Comparison of ENCODE assay signal across 17 mouse cellular contexts in the genomic region with DNA sequence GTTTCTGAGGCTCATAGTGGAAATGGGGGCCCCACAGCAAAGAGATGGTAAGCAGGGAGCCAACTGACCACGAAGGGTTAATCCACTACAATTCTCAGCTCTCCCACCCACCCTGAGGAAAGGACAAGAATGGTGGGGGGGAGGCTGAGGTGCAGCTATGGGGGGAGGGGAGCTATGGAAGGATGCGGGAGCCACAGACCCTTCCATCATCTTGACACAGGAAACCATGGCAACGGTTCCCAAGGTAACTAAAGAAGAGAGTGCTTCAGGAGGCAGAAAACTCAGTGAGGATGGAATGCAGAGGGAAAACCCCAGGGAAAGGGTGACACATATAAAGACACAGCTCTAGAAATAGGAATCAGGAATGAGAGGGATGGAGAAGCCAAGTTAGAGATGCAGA. TPM values are rescaled to one million over a fixed set of nuclear protein-coding genes. Genes with fewer than 3 reads are reported as not detected.
DNase-seq lines count a peak whose midpoint lies in the region; ATAC-seq and TF ChIP-seq lines count a peak whose summit lies in the region.
"Had no signal": no experiment of that assay in that cellular context is flagged by ENCODE, and none has a peak within 500 bp of the region (broad histone marks: within the 10 kb centered on the region; RNA-seq: fewer than 3 reads in every experiment).

No protein-coding gene starts in this region.

- ATAC-seq in hindbrain, embryonic 13.5 days (ENCODE audit: low FRiP score) = peak; percentile 70; the same call in 1 of the 2 replicates
- ATAC-seq in midbrain, embryonic 15.5 days (replicated peaks) = peak; percentile 85
- ATAC-seq: intestine, postnatal 0 days had no signal

- DNase-seq in brain, embryonic 14.5 days (ENCODE audit: low read depth) = peak; percentile 90
- peak; percentile 24 for DNase-seq in embryonic facial prominence, embryonic 10.5 days (ENCODE audit: low spot score)
- no peak for DNase-seq in kidney, postnatal 10 days
- no peak for DNase-seq in urinary bladder, postnatal 36 days (ENCODE audit: low spot score in 2 of 2)
- no peak for DNase-seq in lung, postnatal 25 days (ENCODE audit: low spot score)
- no peak for DNase-seq in cerebellum, postnatal 14 days
- DNase-seq: adrenal gland, postnatal 25 days; cerebellum, adult 8-10 months; heart, adult 2 months; heart, postnatal 10 days; liver had no signal

- TF ChIP-seq POLR2A in brain, embryonic 14.5 days (IDR thresholded peaks at IDR 0.05; ENCODE audit: borderline replicate concordance, extremely low read depth, insufficient read depth, insufficient read length, poor library complexity, severe bottlenecking) = no peak

- no peaks in the 10 kb centered on the region for H3K9me3 ChIP-seq in embryonic facial prominence, embryonic 10.5 days
- H3K9me3 ChIP-seq in hindbrain, embryonic 13.5 days = no peaks in the 10 kb centered on the region
- H3K9me3 ChIP-seq in midbrain, embryonic 15.5 days = no peaks in the 10 kb centered on the region
- H3K9me3 ChIP-seq: lung, embryonic 15.5 days had no signal

- no peak overlapping the region for H3K4me3 ChIP-seq in embryonic facial prominence, embryonic 10.5 days
- no peak overlapping the region for H3K4me3 ChIP-seq in hindbrain, embryonic 13.5 days
- H3K4me3 ChIP-seq in midbrain, embryonic 15.5 days = no peak overlapping the region
- H3K4me3 ChIP-seq: heart, adult 2 months; lung, embryonic 15.5 days had no signal

- 66% methylated on average over 3 of the region's 3 CpGs for WGBS in embryonic facial prominence, embryonic 10.5 days
- 31% methylated on average over 3 of the region's 3 CpGs for WGBS in hindbrain, embryonic 13.5 days
- 34% methylated on average over 3 of the region's 3 CpGs for WGBS in midbrain, embryonic 15.5 days

- no peak overlapping the region for H3K27ac ChIP-seq in embryonic facial prominence, embryonic 10.5 days (replicated peaks)
- peak overlapping the region; percentile 83 for H3K27ac ChIP-seq in hindbrain, embryonic 13.5 days
- H3K27ac ChIP-seq in midbrain, embryonic 15.5 days = peak overlapping the region; percentile 68
- H3K27ac ChIP-seq: heart, adult 2 months; lung, embryonic 15.5 days had no signal

- peaks cover 8% of the 10 kb centered on the region; the same call in 1 of the 2 replicates for H3K27me3 ChIP-seq in embryonic facial prominence, embryonic 10.5 days (replicated peaks; ENCODE audit: low read depth, poor library complexity, severe bottlenecking)
- H3K27me3 ChIP-seq in hindbrain, embryonic 13.5 days = no peaks in the 10 kb centered on the region
- no peaks in the 10 kb centered on the region for H3K27me3 ChIP-seq in midbrain, embryonic 15.5 days (replicated peaks)
- H3K27me3 ChIP-seq: CH12.LX; lung, embryonic 15.5 days had no signal

- no peak overlapping the region for H3K4me2 ChIP-seq in hindbrain, embryonic 13.5 days
- H3K4me2 ChIP-seq in midbrain, embryonic 15.5 days = peak overlapping the region; percentile 5; the same call in 1 of the 2 replicates
- H3K4me2 ChIP-seq: lung, embryonic 15.5 days had no signal

- TF ChIP-seq CTCF in brain, embryonic 14.5 days (IDR thresholded peaks at IDR 0.05; ENCODE audit: borderline replicate concordance, extremely low read depth, insufficient read depth, insufficient read length) = no peak

- no peak overlapping the region for H3K9ac ChIP-seq in hindbrain, embryonic 13.5 days
- H3K9ac ChIP-seq in midbrain, embryonic 15.5 days = no peak overlapping the region
- H3K9ac ChIP-seq: lung, embryonic 15.5 days had no signal

- peaks cover 12% of the 10 kb centered on the region; the same call in 1 of the 2 replicates for H3K4me1 ChIP-seq in embryonic facial prominence, embryonic 10.5 days
- H3K4me1 ChIP-seq in hindbrain, embryonic 13.5 days (replicated peaks) = peaks cover 44% of the 10 kb centered on the region
- peaks cover 28% of the 10 kb centered on the region for H3K4me1 ChIP-seq in midbrain, embryonic 15.5 days
- H3K4me1 ChIP-seq: lung, embryonic 15.5 days had no signal

- H3K36me3 ChIP-seq in embryonic facial prominence, embryonic 10.5 days (replicated peaks) = no peaks in the 10 kb centered on the region
- peaks cover 47% of the 10 kb centered on the region for H3K36me3 ChIP-seq in hindbrain, embryonic 13.5 days
- H3K36me3 ChIP-seq in midbrain, embryonic 15.5 days (replicated peaks) = peaks cover 16% of the 10 kb centered on the region; the same call in 1 of the 2 replicates
- H3K36me3 ChIP-seq: lung, embryonic 15.5 days had no signal

RNA-seq across cellular contexts. Expression of gene Avpr2, which starts 27.2 kb away (rescaled TPM):
- polyA plus RNA-seq in brain, embryonic 14.5 days (2012; rRNA removed) = not detected in 2 replicates
- 0.05 and 0.07 TPM in 2 replicates for polyA plus RNA-seq in embryonic facial prominence, embryonic 10.5 days (2016; fragmentation: Nextera tagmentation; extraction: Ambion mirVana)
- 0.09 and 0.17 TPM in 2 replicates for polyA plus RNA-seq in hindbrain, embryonic 13.5 days (2015; fragmentation: Nextera tagmentation; extraction: Ambion mirVana)
- polyA plus RNA-seq in midbrain, embryonic 15.5 days (2015; fragmentation: Nextera tagmentation; extraction: Ambion mirVana) = 0.17 and 0.30 TPM in 2 replicates
- polyA plus RNA-seq: embryonic facial prominence, embryonic 14.5 days; heart, adult 2 months; intestine, postnatal 0 days had no signal

RNA-seq across cellular contexts. Expression of gene L1cam, which starts 31.2 kb away (rescaled TPM):
- polyA plus RNA-seq in brain, embryonic 14.5 days (2012; rRNA removed) = 141 and 249 TPM in 2 replicates
- polyA plus RNA-seq in embryonic facial prominence, embryonic 10.5 days (2016; fragmentation: Nextera tagmentation; extraction: Ambion mirVana) = 8.0 and 8.2 TPM in 2 replicates
- polyA plus RNA-seq in hindbrain, embryonic 13.5 days (2015; fragmentation: Nextera tagmentation; extraction: Ambion mirVana) = 77.3 and 84.1 TPM in 2 replicates
- 98.6 and 120 TPM in 2 replicates for polyA plus RNA-seq in midbrain, embryonic 15.5 days (2015; fragmentation: Nextera tagmentation; extraction: Ambion mirVana)

RNA-seq across cellular contexts. Expression of gene Pdzd4, which starts 39.9 kb away (rescaled TPM):
- polyA plus RNA-seq in brain, embryonic 14.5 days (2012; rRNA removed) = 88.2 and 125 TPM in 2 replicates
- 0.65 and 0.79 TPM in 2 replicates for polyA plus RNA-seq in embryonic facial prominence, embryonic 10.5 days (2016; fragmentation: Nextera tagmentation; extraction: Ambion mirVana)
- polyA plus RNA-seq in hindbrain, embryonic 13.5 days (2015; fragmentation: Nextera tagmentation; extraction: Ambion mirVana) = 3.7 and 4.1 TPM in 2 replicates
- polyA plus RNA-seq in midbrain, embryonic 15.5 days (2015; fragmentation: Nextera tagmentation; extraction: Ambion mirVana) = 5.6 and 5.9 TPM in 2 replicates

RNA-seq across cellular contexts. Expression of gene Arhgap4, which starts 57.0 kb away (rescaled TPM):
- 6.6 and 8.5 TPM in 2 replicates for polyA plus RNA-seq in brain, embryonic 14.5 days (2012; rRNA removed)
- 2.1 and 2.6 TPM in 2 replicates for polyA plus RNA-seq in embryonic facial prominence, embryonic 10.5 days (2016; fragmentation: Nextera tagmentation; extraction: Ambion mirVana)
- polyA plus RNA-seq in hindbrain, embryonic 13.5 days (2015; fragmentation: Nextera tagmentation; extraction: Ambion mirVana) = 3.4 and 3.8 TPM in 2 replicates
- polyA plus RNA-seq in midbrain, embryonic 15.5 days (2015; fragmentation: Nextera tagmentation; extraction: Ambion mirVana) = 4.0 and 4.6 TPM in 2 replicates

RNA-seq across cellular contexts. Expression of gene Naa10, which starts 57.1 kb away (rescaled TPM):
- 87.7 and 97.8 TPM in 2 replicates for polyA plus RNA-seq in brain, embryonic 14.5 days (2012; rRNA removed)
- polyA plus RNA-seq in embryonic facial prominence, embryonic 10.5 days (2016; fragmentation: Nextera tagmentation; extraction: Ambion mirVana) = 169 and 181 TPM in 2 replicates
- polyA plus RNA-seq in hindbrain, embryonic 13.5 days (2015; fragmentation: Nextera tagmentation; extraction: Ambion mirVana) = 105 and 107 TPM in 2 replicates
- polyA plus RNA-seq in midbrain, embryonic 15.5 days (2015; fragmentation: Nextera tagmentation; extraction: Ambion mirVana) = 84.8 and 86.9 TPM in 2 replicates

Comparison
In these comparisons a context has a peak if more than half of its experiments do, and no peak if none do; other contexts are left out.
1. DNase-seq: peak in brain, embryonic 14.5 days (single experiment) and embryonic facial prominence, embryonic 10.5 days (single experiment); none in kidney, postnatal 10 days (single experiment), urinary bladder, postnatal 36 days (0 of 2), lung, postnatal 25 days (single experiment) and cerebellum, postnatal 14 days (0 of 2).
2. RNA of gene Pdzd4, which starts 39.9 kb away (polyA plus RNA-seq): 88.2 to 125 TPM in brain, embryonic 14.5 days; 5.6 to 5.9 TPM in midbrain, embryonic 15.5 days, 3.7 to 4.1 TPM in hindbrain, embryonic 13.5 days and 0.65 to 0.79 TPM in embryonic facial prominence, embryonic 10.5 days; every median in the first group is over 10 times any median in the second.